In the genomic region with DNA sequence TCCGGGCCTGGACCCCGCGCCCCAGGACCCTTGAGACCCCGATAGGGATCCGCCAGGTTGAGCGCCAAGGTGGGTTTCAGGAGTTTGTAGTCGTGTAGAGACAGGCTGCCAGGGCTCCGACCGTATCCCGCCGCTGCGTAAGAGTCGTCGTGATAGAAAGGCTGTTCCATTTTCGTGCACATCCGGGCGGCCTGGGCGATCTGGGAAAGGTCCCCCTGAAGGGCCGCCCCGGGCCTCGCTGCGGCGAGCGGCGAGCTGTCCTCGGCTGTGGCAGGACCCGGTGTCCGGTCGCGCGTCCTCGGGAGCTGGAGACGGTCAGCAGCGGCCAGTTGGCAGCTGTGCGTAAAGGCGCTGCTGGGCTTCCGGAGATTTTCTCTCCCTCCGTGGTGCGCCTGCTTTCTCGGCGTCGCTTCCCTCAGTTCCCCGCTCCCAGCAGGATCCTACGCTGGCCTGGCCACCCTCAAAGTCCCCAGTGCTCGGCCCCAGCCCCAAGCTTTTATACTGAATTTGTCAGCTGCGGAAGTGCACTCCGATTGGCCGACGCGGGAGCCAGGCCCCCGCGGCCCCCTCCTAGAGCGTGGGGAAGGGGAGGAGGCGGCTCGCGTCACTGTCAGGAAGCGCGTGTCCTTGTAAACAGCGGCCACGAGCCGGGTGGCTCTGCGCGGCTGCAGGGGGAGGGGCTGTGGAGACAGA, we compare ENCODE assay signal across 8 mouse cellular contexts. TPM values are rescaled to one million over a fixed set of nuclear protein-coding genes. Genes with fewer than 3 reads are reported as not detected.
DNase-seq lines count a peak whose midpoint lies in the region; ATAC-seq and TF ChIP-seq lines count a peak whose summit lies in the region.

A gene (minus strand): TSS at position 471 of the 693 bp plus-strand sequence.

- peak; percentile 99 for DNase-seq in adrenal gland, adult 18-20 months (ENCODE audit: low spot score in 2 of 2)
- DNase-seq in embryo, embryonic 11 days = peak; percentile 90
- DNase-seq in gonadal fat pad, adult 2 months (ENCODE audit: low read depth) = no peak
- peak; percentile 96 to 98 for DNase-seq in left cerebral cortex, postnatal 36 days (ENCODE audit: low spot score in 2 of 2)
- DNase-seq in midbrain, embryonic 10.5 days (ENCODE audit: low spot score) = peak; percentile 84
- DNase-seq in right cerebral cortex, postnatal 36 days (ENCODE audit: low spot score in 2 of 2) = peak; percentile 95 to 97
- DNase-seq in urinary bladder, postnatal 4 days (ENCODE audit: low spot score in 2 of 2) = peak; percentile 92 to 93

- peak within 1 kb of the TSS; percentile 87 for H3K9ac ChIP-seq in intestine, postnatal 0 days (ENCODE audit: low read depth, low read length)

- no peaks in the 10 kb centered on the region for H3K27me3 ChIP-seq in intestine, postnatal 0 days (replicated peaks; ENCODE audit: control insufficient read depth, insufficient read depth, low read length)
- peaks cover 64% of the 10 kb centered on the region for H3K27me3 ChIP-seq in midbrain, embryonic 10.5 days (ENCODE audit: low read depth, poor library complexity, severe bottlenecking)

- no peak for TF ChIP-seq CTCF in intestine, postnatal 0 days (IDR thresholded peaks at IDR 0.05; ENCODE audit: low read depth)

- under 1% methylated on average over 63 of the region's 63 CpGs for WGBS in intestine, postnatal 0 days
- WGBS in midbrain, embryonic 10.5 days = under 1% methylated on average over 63 of the region's 63 CpGs

- peak within 1 kb of the TSS; percentile 80 for H3K4me3 ChIP-seq in intestine, postnatal 0 days (ENCODE audit: low read depth, low read length)
- H3K4me3 ChIP-seq in midbrain, embryonic 10.5 days = peak within 1 kb of the TSS; percentile 64

- H3K4me1 ChIP-seq in intestine, postnatal 0 days (replicated peaks; ENCODE audit: control insufficient read depth, insufficient read depth, low read length) = peaks cover 30% of the 10 kb centered on the region
- peaks cover 62% of the 10 kb centered on the region for H3K4me1 ChIP-seq in midbrain, embryonic 10.5 days

- H3K36me3 ChIP-seq in intestine, postnatal 0 days (ENCODE audit: control insufficient read depth, insufficient read depth) = no peaks in the 10 kb centered on the region
- H3K36me3 ChIP-seq in midbrain, embryonic 10.5 days = peaks cover 20% of the 10 kb centered on the region

- peak; percentile 23 for ATAC-seq in intestine, postnatal 0 days

- H3K27ac ChIP-seq in intestine, postnatal 0 days (ENCODE audit: low read depth, low read length) = peak within 1 kb of the TSS; percentile 97
- peak within 1 kb of the TSS; percentile 76 for H3K27ac ChIP-seq in midbrain, embryonic 10.5 days (replicated peaks)

- no peaks in the 10 kb centered on the region for H3K9me3 ChIP-seq in intestine, postnatal 0 days (ENCODE audit: control insufficient read depth)
- H3K9me3 ChIP-seq in midbrain, embryonic 10.5 days (replicated peaks) = no peaks in the 10 kb centered on the region

- peak within 1 kb of the TSS; percentile 96 for H3K4me2 ChIP-seq in intestine, postnatal 0 days (replicated peaks; ENCODE audit: low read depth)

- intact Hi-C loops in left cerebral cortex, postnatal 36 days (cut with DNase I) = loop anchor here (1.0 to 5.0 kb wide), 2 partner anchors 8 to 49 kb away; a partner anchor contains a TSS

RNA-seq across cellular contexts. Expression of the gene that starts here (rescaled TPM):
- total RNA-seq in adrenal gland, adult 18-20 months (2021) = 10 to 100 TPM; 27.1 to 28.5 TPM
- polyA plus RNA-seq in gonadal fat pad, adult 2 months (2012; rRNA removed) = 37.2 and 42.8 TPM in 2 replicates
- polyA plus RNA-seq in intestine, postnatal 0 days (2015; fragmentation: Nextera tagmentation; extraction: Ambion mirVana) = 42.8 and 47.6 TPM in 2 replicates
- total RNA-seq in left cerebral cortex, postnatal 36 days (2021) = 100 to 1,000 TPM in 1 of 2 experiments, 10 to 100 TPM in 1; 43.2 to 133 TPM
- polyA plus RNA-seq in midbrain, embryonic 10.5 days (2016; fragmentation: Nextera tagmentation; extraction: Ambion mirVana) = 5.0 and 5.4 TPM in 2 replicates
